Mouse (Mus musculus) intestine, embryonic 14.5 days (tissue): Measurements from ENCODE around the gene Clcn5. TPM values are rescaled to one million over a fixed set of nuclear protein-coding genes. Genes with fewer than 3 reads are reported as not detected.

Experiments
- ATAC-seq: fragments of 200-750 bp; cut with Nextera tagmentation; replicated peaks from 2 replicates; pipeline ENCODE4 v1.8.0; 2017; ENCODE audit warnings: low read depth, moderate number of reproducible peaks, moderate TSS enrichment, moderate library complexity; ENCODE audit not compliant: low FRiP score, low TSS enrichment
- DNase-seq: peaks from one replicate; pipeline ENCODE4 v3.0.0-alpha.2; 2018; ENCODE audit warnings: low spot score
- H3K27ac ChIP-seq: fragments of 300-500 bp; sonication (generic); 2 replicates; pipeline ENCODE4 v1.5.1; 2014; ENCODE audit warnings: low read depth, mild to moderate bottlenecking, control low read depth
- H3K27me3 ChIP-seq: fragments of 300-500 bp; sonication (generic); replicated peaks from 2 replicates; pipeline ENCODE4 v1.6.1; 2014; ENCODE audit warnings: low read length, control low read depth; ENCODE audit not compliant: control insufficient read depth, insufficient read depth
- H3K36me3 ChIP-seq: fragments of 300-500 bp; sonication (generic); 2 replicates; pipeline ENCODE4 v1.6.1; 2014; ENCODE audit warnings: low read length, control low read depth; ENCODE audit not compliant: control insufficient read depth, insufficient read depth
- H3K4me1 ChIP-seq: fragments of 300-500 bp; sonication (generic); replicated peaks from 2 replicates; pipeline ENCODE4 v1.6.1; 2014; ENCODE audit warnings: low read length, control low read depth, mixed read lengths; ENCODE audit not compliant: control insufficient read depth, insufficient read depth
- H3K4me2 ChIP-seq: fragments of 300-500 bp; sonication (generic); 2 replicates; pipeline ENCODE4 v1.6.1; 2014; ENCODE audit warnings: low read length
- H3K4me3 ChIP-seq: fragments of 300-500 bp; sonication (generic); 2 replicates; pipeline ENCODE4 v1.5.1; 2014; ENCODE audit warnings: low read depth, low read length, control low read depth, mixed read lengths
- H3K9ac ChIP-seq: fragments of 300-500 bp; sonication (generic); 2 replicates; pipeline ENCODE4 v1.6.1; 2014; ENCODE audit warnings: mild to moderate bottlenecking, low read length
- H3K9me3 ChIP-seq: fragments of 300-500 bp; sonication (generic); 2 replicates; pipeline ENCODE4 v1.6.1; 2016; ENCODE audit warnings: low read length, control low read depth; ENCODE audit not compliant: control insufficient read depth
- WGBS: fragments of 180-500 bp; shearing (Covaris S2); extraction: QIAGEN DNeasy Blood & Tissue Kit; methylation state at CpG from one replicate; pipeline ENCODE4 v1.1.7; 2014; 5-methylcytosine and 5-hydroxymethylcytosine counted together
- polyA plus RNA-seq: library from polyadenylated mRNA; unstranded; fragments of >200 nt; fragmentation: Nextera tagmentation; extraction: Ambion mirVana; gene quantifications from 2 replicates; pipeline ENCODE4 v1.2.1, GENCODE M21; 2014

The Clcn5 gene
- polyA plus RNA-seq, 1 experiment from 2014 or later = 22.1 TPM

DNA sequence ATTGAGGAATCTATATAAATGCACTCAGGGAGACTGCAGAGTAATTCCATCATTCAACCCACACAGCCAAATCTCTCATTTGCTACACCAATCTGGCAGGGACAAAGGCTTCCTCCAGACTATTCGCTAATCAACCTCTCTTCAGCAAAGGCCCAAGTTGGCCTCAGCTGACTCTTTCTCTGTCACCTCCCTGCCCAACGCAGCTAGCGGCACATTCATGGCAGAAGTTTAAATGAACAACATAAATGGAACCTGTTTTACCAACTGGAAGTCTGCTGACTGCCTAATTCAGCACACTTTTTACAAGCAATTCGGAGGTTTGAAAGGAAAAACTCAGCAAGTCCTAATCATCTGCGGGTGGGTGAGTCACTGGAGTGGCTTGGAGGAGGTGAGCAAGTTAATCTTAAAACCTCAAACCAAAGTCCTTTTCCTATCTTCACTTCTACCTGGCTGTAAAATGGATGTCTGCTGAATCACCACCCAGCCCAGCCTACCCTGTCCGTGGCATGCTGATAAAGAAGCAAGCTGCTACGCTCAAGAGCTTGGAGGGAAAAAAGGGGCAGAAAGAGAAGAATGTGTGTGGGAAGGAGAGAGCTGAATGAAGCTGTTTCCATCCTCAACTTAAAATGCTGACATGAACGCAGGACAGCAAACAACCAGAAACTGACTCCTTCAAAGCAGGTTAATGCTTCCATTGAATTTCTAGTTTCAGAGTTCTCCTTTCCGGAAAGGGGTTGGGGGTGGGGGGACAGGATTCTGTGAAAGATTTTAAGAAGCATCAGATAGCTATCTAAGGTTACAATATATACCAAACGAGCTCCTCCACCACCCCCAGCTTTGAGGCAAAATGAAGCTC lies 131.5 kb downstream of the Clcn5 start:
- Histone ChIP-seq H3K9me3 (no peaks in the 10 kb centered on the region), H3K4me1 (no peaks in the 10 kb centered on the region), H3K4me2 (peak overlapping the region; percentile 46), H3K9ac (peak overlapping the region; percentile 45), H3K36me3 (no peaks in the 10 kb centered on the region), H3K27ac (peak overlapping the region; percentile 84), H3K4me3 (peak overlapping the region; percentile 37), H3K27me3 (no peaks in the 10 kb centered on the region)
- ATAC-seq (peak; percentile 85), DNase-seq (peak; percentile 51)
- 28% methylated on average over 10 of the region's 10 CpGs for WGBS

DNA sequence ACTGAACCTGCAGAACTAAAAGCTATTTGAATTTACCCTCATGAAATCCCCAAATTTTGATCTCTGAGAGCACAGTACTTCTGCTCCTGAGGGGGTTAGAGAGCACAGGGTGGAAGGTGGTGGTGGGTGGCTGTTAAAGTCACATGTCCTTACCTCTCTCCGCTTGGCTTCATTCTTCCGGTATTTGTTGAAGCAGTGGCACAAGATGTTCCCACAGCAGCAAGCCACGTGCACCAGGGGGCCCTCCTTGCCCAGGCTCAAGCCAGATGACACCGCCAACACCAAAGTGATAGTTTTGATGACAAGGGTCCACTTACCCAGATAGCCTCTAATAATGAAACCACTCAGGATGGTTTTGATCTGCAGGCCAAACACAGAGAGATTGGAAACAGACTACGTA lies 149.0 kb downstream of the Clcn5 start:
- H3K27ac ChIP-seq = no peak overlapping the region
- H3K9ac ChIP-seq = no peak overlapping the region
- no peaks in the 10 kb centered on the region for H3K9me3 ChIP-seq
- peaks cover 6% of the 10 kb centered on the region; the same call in 1 of the 2 replicates for H3K36me3 ChIP-seq
- WGBS = 90% methylated on average over 5 of the region's 5 CpGs
- ATAC-seq = no peak
- no peak overlapping the region for H3K4me3 ChIP-seq
- no peak for DNase-seq
- no peaks in the 10 kb centered on the region for H3K4me1 ChIP-seq
- no peaks in the 10 kb centered on the region for H3K27me3 ChIP-seq
- H3K4me2 ChIP-seq = no peak overlapping the region

DNA sequence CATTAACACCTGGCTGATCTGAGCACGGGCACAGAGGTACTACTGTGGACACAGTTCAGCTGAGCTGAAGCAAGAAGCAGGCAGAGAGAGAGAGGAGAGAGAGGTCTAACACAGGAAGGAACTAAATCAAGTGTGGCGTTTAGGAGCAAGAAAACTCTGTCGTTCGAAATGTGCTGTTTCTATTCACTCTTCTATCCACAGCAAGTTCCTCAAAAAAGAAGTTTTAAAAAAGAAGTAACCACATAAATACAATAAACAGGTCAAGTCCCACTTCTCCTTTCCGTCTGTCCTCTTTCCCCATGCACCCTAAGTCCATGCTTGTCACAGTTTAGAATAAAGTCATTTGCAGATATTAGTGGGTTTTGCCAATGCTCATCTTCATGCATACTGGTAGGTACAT lies 150.4 kb downstream of the Clcn5 start:
- H3K27me3 ChIP-seq = no peaks in the 10 kb centered on the region

DNA sequence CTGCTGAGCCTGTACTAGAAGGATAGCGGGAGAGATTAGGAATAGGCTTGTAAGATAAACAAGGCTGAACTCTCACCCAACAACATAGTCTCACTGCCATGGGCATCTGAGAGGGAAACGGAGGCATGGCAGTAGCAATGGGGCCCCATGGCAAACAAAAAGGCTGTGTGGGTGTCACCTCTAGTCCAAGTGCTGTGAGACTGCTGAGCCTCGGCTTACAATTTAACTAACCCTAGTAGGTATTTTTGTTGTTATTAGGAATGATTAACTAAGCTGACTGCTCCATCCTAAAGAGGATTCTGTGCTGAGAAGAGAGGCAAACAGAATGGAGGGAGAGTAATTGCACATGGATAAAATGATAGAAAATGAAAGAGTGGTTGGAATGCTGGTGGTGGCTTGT lies 161.2 kb downstream of the Clcn5 start:
- ATAC-seq (no peak), DNase-seq (no peak)
- Histone ChIP-seq H3K9me3 (no peaks in the 10 kb centered on the region), H3K27ac (no peak overlapping the region), H3K4me1 (no peaks in the 10 kb centered on the region), H3K9ac (no peak overlapping the region), H3K4me3 (no peak overlapping the region), H3K36me3 (peaks cover 13% of the 10 kb centered on the region; the same call in 1 of the 2 replicates), H3K27me3 (no peaks in the 10 kb centered on the region), H3K4me2 (no peak overlapping the region)
- WGBS = 57% methylated on average over 3 of the region's 3 CpGs

More for the DNA sequence above, 150.4 kb downstream of the Clcn5 start:
- no peak overlapping the region for H3K9ac ChIP-seq
- peaks cover 6% of the 10 kb centered on the region; the same call in 1 of the 2 replicates for H3K36me3 ChIP-seq
- no peak overlapping the region for H3K4me2 ChIP-seq
- DNase-seq = no peak
- H3K9me3 ChIP-seq = no peaks in the 10 kb centered on the region
- H3K27ac ChIP-seq = no peak overlapping the region
- no peaks in the 10 kb centered on the region for H3K4me1 ChIP-seq
- no peak overlapping the region for H3K4me3 ChIP-seq
- no peak for ATAC-seq
- 66% methylated on average over 5 of the region's 5 CpGs for WGBS

DNA sequence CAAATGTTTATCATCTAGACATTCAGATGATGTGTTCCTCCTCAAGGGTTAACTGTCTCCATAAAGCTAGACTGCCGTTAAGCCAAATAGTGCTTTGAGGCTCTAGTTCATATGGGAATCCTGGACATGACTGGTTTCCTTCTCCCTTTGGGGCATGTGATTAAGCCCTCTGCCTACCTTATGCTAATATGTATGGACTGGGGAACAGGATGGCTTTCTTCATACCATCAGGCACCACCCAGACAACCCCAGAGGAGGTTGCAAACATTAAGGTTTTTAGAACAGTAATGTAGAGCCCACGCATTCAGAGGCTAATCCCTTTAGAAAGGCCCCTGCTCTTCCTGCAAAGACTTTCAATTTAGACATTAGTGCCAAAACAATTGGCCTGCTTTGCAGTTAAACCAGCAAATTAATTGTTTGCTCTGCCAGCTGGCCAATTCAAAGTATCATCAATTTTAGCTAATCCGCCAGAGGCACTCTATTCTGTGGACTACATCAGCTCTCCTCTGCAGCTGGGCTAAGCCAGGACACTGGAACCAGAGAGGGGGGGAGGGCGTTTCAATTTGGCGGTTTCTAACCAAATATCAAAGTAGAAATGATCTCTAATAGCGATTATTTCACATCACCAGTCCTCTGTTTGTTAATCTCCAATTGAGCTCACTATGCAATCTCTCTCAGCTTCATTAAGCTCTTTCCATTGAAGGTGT lies 163.0 kb downstream of the Clcn5 start:
- H3K4me1 ChIP-seq = no peaks in the 10 kb centered on the region
- H3K4me3 ChIP-seq = no peak overlapping the region
- no peak overlapping the region for H3K9ac ChIP-seq
- H3K4me2 ChIP-seq = no peak overlapping the region
- no peaks in the 10 kb centered on the region for H3K9me3 ChIP-seq
- H3K27ac ChIP-seq = no peak overlapping the region
- H3K27me3 ChIP-seq = no peaks in the 10 kb centered on the region
- 65% methylated on average over 6 of the region's 6 CpGs for WGBS
- ATAC-seq (no peak), DNase-seq (no peak)
- peaks cover 8% of the 10 kb centered on the region; the same call in 1 of the 2 replicates for H3K36me3 ChIP-seq

DNA sequence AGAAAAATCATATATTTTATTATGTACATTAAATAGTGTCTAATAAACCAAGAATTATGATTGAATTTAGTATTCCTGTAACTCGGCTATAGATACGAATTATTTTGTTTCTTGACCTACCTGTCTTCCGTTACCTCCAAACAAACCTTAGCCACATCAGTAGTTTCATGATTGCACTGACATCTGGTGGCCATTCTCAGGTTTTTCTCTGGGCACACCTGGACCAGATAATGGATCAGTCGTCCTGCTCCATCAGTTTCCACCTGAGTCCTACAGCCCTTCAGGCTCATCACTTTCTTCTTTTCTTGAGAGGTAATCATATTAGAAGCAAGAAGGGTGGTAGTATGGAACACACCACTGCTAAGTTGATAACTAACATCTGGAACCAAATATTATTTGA lies 169.0 kb downstream of the Clcn5 start:
- 70% methylated on average over 4 of the region's 4 CpGs for WGBS
- DNase-seq = no peak
- Histone ChIP-seq H3K4me3 (no peak overlapping the region), H3K27me3 (no peaks in the 10 kb centered on the region), H3K9ac (no peak overlapping the region), H3K27ac (no peak overlapping the region), H3K9me3 (no peaks in the 10 kb centered on the region), H3K36me3 (no peaks in the 10 kb centered on the region), H3K4me1 (no peaks in the 10 kb centered on the region), H3K4me2 (no peak overlapping the region)
- no peak for ATAC-seq

DNA sequence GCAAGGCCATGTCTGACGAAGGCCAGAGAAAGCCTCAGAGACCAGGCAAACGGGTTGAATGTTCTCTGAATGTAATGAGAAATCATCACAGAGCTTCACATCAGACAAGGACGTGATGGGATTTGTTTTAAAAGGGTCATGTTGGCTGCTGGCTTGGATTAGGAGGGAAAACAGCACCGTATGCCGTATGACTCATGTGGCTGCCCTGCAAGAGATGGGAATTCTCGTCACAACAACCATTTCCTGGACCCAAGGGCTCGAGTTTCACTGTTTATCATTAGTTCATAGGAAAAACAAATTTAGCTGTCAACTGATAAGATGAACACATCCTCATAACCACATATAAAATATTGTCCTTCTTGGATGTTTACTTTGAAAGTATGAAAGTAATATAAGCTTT lies 173.0 kb downstream of the Clcn5 start:
- no peaks in the 10 kb centered on the region for H3K9me3 ChIP-seq
- no peak overlapping the region for H3K27ac ChIP-seq
- H3K36me3 ChIP-seq = no peaks in the 10 kb centered on the region
- no peak overlapping the region for H3K9ac ChIP-seq
- 38% methylated on average over 7 of the region's 7 CpGs for WGBS
- no peak overlapping the region for H3K4me2 ChIP-seq
- ATAC-seq (no peak), DNase-seq (no peak)
- H3K4me3 ChIP-seq = no peak overlapping the region
- no peaks in the 10 kb centered on the region for H3K4me1 ChIP-seq
- H3K27me3 ChIP-seq = no peaks in the 10 kb centered on the region

DNA sequence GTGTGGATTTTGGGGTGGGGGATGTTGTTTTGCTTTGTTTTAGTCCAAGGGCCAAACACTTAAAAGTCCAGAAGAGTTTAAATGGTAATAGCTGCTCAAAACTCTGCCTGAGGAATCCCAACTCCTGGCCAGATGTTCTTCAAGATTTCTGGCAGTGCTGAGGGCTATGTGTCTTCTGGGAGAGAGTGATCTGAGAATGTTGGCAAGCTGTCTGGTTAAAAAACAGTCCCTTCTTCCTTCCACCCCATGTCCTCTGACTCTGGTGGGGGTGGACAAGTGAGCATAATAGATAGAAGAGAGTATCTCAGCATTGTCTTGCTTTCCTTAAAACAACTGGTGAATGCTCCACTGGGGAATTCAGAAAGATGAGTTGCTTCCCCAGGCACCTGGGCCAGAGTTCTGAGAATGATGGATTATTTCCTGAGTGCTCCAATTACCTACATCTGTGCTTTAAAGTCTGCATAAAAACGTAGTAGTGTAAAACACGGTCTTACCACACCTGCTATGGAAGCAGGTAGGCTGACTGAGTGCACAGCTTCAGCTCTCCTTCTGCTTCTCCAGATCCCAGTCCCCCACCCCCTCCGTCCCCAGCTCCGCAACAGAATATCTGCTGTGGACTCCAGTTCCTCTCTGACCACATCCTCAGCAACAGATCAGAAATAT lies 197.4 kb downstream of the Clcn5 start:
- Histone ChIP-seq H3K36me3 (no peaks in the 10 kb centered on the region), H3K9me3 (no peaks in the 10 kb centered on the region), H3K27ac (no peak overlapping the region), H3K4me1 (no peaks in the 10 kb centered on the region), H3K27me3 (no peaks in the 10 kb centered on the region), H3K4me3 (no peak overlapping the region), H3K4me2 (no peak overlapping the region), H3K9ac (no peak overlapping the region)
- no peak for DNase-seq
- 51% methylated on average over 4 of the region's 4 CpGs for WGBS
- ATAC-seq = no peak
